Mouse (Mus musculus) bone marrow macrophage, adult 2 months (primary cell): ENCODE results near the gene Birc6. TPM values are rescaled to one million over a fixed set of nuclear protein-coding genes. Genes with fewer than 3 reads are reported as not detected.

Experiments
- H3K27ac ChIP-seq: 2 replicates; pipeline ENCODE4 v1.5.1; 2012; ENCODE audit warnings: low read depth, low read length; ENCODE audit not compliant: insufficient read depth
- H3K4me1 ChIP-seq: 2 replicates; pipeline ENCODE4 v1.6.1; 2012; ENCODE audit warnings: low read length; ENCODE audit not compliant: control insufficient read depth, insufficient read depth
- H3K4me3 ChIP-seq: 2 replicates; pipeline ENCODE4 v1.5.1; 2012; ENCODE audit warnings: mild to moderate bottlenecking, low read length, moderate library complexity; ENCODE audit not compliant: insufficient read depth
- CTCF ChIP-seq: IDR thresholded peaks from 2 replicates; pipeline ENCODE4 v1.5.1; 2012; ENCODE audit warnings: low read depth, mild to moderate bottlenecking, low read length, moderate library complexity
- POLR2A ChIP-seq: IDR thresholded peaks from 2 replicates; pipeline ENCODE4 v1.6.1; 2012; ENCODE audit warnings: mild to moderate bottlenecking, low read depth, low read length, borderline replicate concordance
- polyA plus RNA-seq: library from polyadenylated mRNA; stranded (reverse); fragments of >200 nt; gene quantifications from 2 replicates; pipeline ENCODE4 v1.2.4, GENCODE M21; 2012; ENCODE audit not compliant: missing spikeins, insufficient read depth, insufficient read length

The Birc6 gene
- polyA plus RNA-seq, 1 experiment: 73.1 TPM

- Histone ChIP-seq H3K4me3 (peak within 1 kb of the TSS; percentile 87), H3K4me1 (peaks cover 18% of the 10 kb centered on the region), H3K27ac (peak within 1 kb of the TSS; percentile 67)
- TF ChIP-seq POLR2A (no peak), CTCF (no peak)
Observed at GRCm38 (mm10) chr17:74717618-74718151, 189.6 kb downstream of the Birc6 start, which contains the start of gene Ttc27. Gene Ttc27, plus strand, starts transcription at chr17:74717732.

GRCm38 (mm10) chr17:74732872-74733271 lies 204.8 kb downstream of the Birc6 start:
- Histone ChIP-seq H3K4me3 (no peak overlapping the region), H3K27ac (no peak overlapping the region), H3K4me1 (no peaks in the 10 kb centered on the region; the same call in 1 of the 2 replicates)
- TF ChIP-seq POLR2A: no peak
- no peak for TF ChIP-seq CTCF

DNA sequence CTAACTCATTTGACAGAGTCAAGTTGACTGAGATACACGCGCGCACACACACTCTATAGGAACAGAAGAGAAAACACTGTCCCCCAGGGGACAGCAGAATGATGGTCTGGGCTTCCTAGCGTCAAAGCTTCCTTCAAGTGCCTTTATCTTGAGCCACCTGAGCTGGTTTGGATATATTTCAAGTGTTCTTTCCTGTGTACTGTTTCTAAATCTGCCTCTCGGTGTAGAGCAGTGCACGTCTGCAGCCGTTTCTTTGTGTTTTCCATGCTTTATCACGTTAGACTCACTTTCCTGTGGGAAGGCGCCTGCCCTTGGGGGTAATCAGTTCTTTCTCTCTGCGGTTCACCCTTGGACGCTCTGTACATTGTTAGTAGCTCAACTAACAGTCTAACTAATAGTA lies 207.3 kb downstream of the Birc6 start:
- Histone ChIP-seq H3K27ac (no peak overlapping the region), H3K4me3 (no peak overlapping the region), H3K4me1 (no peaks in the 10 kb centered on the region)
- TF ChIP-seq CTCF (no peak), POLR2A (no peak)

DNA sequence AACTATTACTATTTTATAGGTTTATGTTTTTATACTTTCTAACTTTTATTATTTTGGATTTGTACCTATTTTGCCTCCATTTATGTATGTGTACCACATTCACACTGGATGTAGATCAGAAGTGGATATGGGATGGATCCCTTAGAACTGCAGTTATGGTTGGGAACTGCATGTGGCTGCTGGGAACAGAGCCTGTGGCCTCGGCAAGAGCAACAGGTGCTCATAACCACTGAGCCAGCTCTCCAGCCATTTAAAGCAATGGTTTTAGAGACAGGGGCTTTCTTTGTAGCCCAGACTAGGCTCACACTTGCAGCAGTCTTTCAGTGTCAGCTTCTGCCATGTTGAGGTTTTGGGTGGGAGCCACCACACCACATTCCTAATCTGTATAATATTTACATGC lies 221.6 kb downstream of the Birc6 start:
- Histone ChIP-seq H3K4me1 (peaks cover 17% of the 10 kb centered on the region), H3K4me3 (no peak overlapping the region), H3K27ac (no peak overlapping the region)
- TF ChIP-seq CTCF (no peak), POLR2A (no peak)

- TF ChIP-seq POLR2A (no peak), CTCF (no peak)
Observed at GRCm38 (mm10) chr17:74751026-74751425, 222.9 kb downstream of the Birc6 start.

More at GRCm38 (mm10) chr17:74751026-74751425, 222.9 kb downstream of the Birc6 start:
- H3K4me3 ChIP-seq: no peak overlapping the region
- H3K4me1 ChIP-seq: peaks cover 17% of the 10 kb centered on the region
- no peak overlapping the region for H3K27ac ChIP-seq

Other genes starting within 250 kb of the Birc6 start
- gene Memo1, start 232.8 kb upstream of the Birc6 start, polyA plus RNA-seq: 36.6 and 38.4 TPM in 2 replicates
- gene Dpy30, start 204.4 kb upstream of the Birc6 start, polyA plus RNA-seq: 60.1 and 60.9 TPM in 2 replicates
- 24.0 and 26.9 TPM in 2 replicates for gene Spast, start 189.3 kb upstream of the Birc6 start, polyA plus RNA-seq
- gene Slc30a6, start 132.7 kb upstream of the Birc6 start, polyA plus RNA-seq: 22.5 and 24.2 TPM in 2 replicates
- gene Nlrc4, start 69.2 kb upstream of the Birc6 start, polyA plus RNA-seq: 14.5 and 15.9 TPM in 2 replicates
- gene Yipf4, start 38.8 kb upstream of the Birc6 start, polyA plus RNA-seq: 89.8 and 99.4 TPM in 2 replicates
- gene Ttc27, start 189.4 kb downstream of the Birc6 start, polyA plus RNA-seq: 10.8 and 11.0 TPM in 2 replicates